Mouse (Mus musculus) adrenal gland, postnatal 25 days (tissue): ENCODE results near the gene U2af1. TPM values are rescaled to one million over a fixed set of nuclear protein-coding genes. Genes with fewer than 3 reads are reported as not detected.
"Not testable (repeated sequence)": the region's sequence is repeated elsewhere in the genome, so short reads cannot be mapped to it uniquely, and the experiment has no call there.

ENCODE experiments used
- DNase-seq: peaks from one replicate; pipeline ENCODE4 v3.0.0; 2021; ENCODE audit warnings: mixed read lengths
- total RNA-seq: library from RNA; stranded (reverse); gene quantifications from 2 replicates; pipeline ENCODE4 v1.2.3, GENCODE M21; 2021

U2af1 gene
- total RNA-seq, 1 experiment from 2014 or later = 147 TPM

- no peak for DNase-seq
These were observed 45.5 kb downstream of the U2af1 start for GRCm38 (mm10) chr17:31613086-31613755.

- no peak for DNase-seq
These were observed 48.8 kb downstream of the U2af1 start for GRCm38 (mm10) chr17:31609895-31610294.

GRCm38 (mm10) chr17:31609173-31609572, 49.5 kb downstream of the U2af1 start:
- DNase-seq = not testable (repeated sequence)

- DNase-seq = no peak
These were observed 51.3 kb downstream of the U2af1 start for GRCm38 (mm10) chr17:31607256-31607951.

DNA sequence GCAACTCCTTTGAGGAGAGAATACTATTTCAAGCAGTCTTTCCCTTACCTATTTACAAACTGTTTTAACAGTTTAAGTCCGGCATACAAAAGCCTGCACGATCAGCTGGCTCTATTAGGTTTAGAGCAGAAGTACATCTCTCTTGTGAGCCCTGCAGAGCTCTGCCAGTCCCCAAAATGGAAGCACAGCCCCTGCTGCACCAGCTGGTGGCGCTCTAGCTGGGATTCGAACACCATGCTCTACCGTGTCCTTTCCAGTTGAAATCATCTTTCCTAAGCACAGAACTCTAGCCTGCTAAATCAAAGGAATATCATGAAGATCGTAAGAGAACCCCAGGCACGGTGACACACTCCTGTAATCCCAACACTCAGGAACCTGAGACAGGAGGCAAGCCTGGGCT, 52.3 kb downstream of the U2af1 start:
- DNase-seq = no peak

DNA sequence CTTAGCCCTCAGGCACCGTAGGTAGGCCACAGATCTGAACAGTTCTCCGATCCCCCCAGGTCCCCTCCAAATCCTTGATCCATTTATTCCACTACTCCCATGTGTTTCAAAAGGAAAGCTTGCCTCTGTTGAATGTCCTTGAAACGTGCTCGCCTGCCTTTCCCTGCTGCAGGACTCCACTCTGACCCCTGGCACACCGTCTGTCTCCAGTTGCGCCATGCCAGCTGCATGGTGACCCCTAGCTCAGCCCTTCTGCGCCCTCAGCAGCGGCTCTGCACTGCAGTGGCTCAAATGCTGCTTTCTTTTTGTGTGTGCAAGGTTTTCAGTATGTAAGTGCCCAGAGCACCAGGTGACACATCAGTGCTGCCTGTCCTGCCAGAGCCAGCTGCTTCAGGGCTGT, 60.1 kb downstream of the U2af1 start:
- no peak for DNase-seq

- DNase-seq = no peak
These were observed 60.7 kb downstream of the U2af1 start for GRCm38 (mm10) chr17:31597957-31598356.

Other genes with a start within 250 kb of the U2af1 start
- 16.1 and 27.8 TPM in 2 replicates for gene Wdr4, start 138.9 kb downstream of the U2af1 start, total RNA-seq
- gene Ndufv3, start 138.8 kb downstream of the U2af1 start, total RNA-seq = 379 and 390 TPM in 2 replicates
- 23.9 and 25.0 TPM in 2 replicates for gene Pknox1, start 94.2 kb downstream of the U2af1 start, total RNA-seq
- gene Cbs, start 21.7 kb downstream of the U2af1 start, total RNA-seq = 6.2 and 8.5 TPM in 2 replicates
- gene Cryaa, start 18.9 kb upstream of the U2af1 start, total RNA-seq = not detected in 2 replicates
- gene Sik1, start 196.9 kb upstream of the U2af1 start, total RNA-seq = 16.0 and 28.2 TPM in 2 replicates